Mouse (Mus musculus) MEL (cell line): Measurements from ENCODE around the gene Fbxw2. TPM values are rescaled to one million over a fixed set of nuclear protein-coding genes. Genes with fewer than 3 reads are reported as not detected.
"Not testable (repeated sequence)": the region's sequence is repeated elsewhere in the genome, so short reads cannot be mapped to it uniquely, and the experiment has no call there.

Experiments used
- DNase-seq: peaks from one replicate; pipeline ENCODE4 v3.0.0; 2011; ENCODE audit warnings: low read depth, low spot score
- H3K27ac ChIP-seq: 2 replicates; pipeline ENCODE4 v1.5.1; 2012; ENCODE audit warnings: low read depth, mild to moderate bottlenecking, control low read depth, low read length, moderate library complexity; ENCODE audit not compliant: control insufficient read depth
- H3K27me3 ChIP-seq, 2 experiments: fragments of 150-350 bp in 1 of 2; sonication (generic) in 1 of 2; 2 replicates each; pipeline ENCODE4 v1.6.1; 2012; ENCODE audit warnings: low read length in 2 of 2, mild to moderate bottlenecking in 2 of 2, improper control_type of control experiment in 1 of 2, moderate library complexity in 1 of 2; ENCODE audit not compliant: insufficient read depth in 2 of 2, control insufficient read depth in 1 of 2
- H3K36me3 ChIP-seq, 2 experiments: 2 replicates each; pipeline ENCODE4 v1.6.1; 2012 to 2014; ENCODE audit warnings: low read length in 2 of 2, improper control_type of control experiment in 1 of 2, inconsistent platforms in 1 of 2, mild to moderate bottlenecking in 1 of 2; ENCODE audit not compliant: insufficient read depth in 2 of 2, control insufficient read depth in 1 of 2
- H3K4me1 ChIP-seq, 2 experiments: fragments of 150-350 bp in 1 of 2; sonication (generic) in 1 of 2; 2 replicates each; pipeline ENCODE4 v1.6.1; 2012; ENCODE audit warnings: low read length in 2 of 2, improper control_type of control experiment in 1 of 2, mild to moderate bottlenecking in 1 of 2; ENCODE audit not compliant: insufficient read depth in 2 of 2, control insufficient read depth in 1 of 2
- H3K4me3 ChIP-seq, 2 experiments: fragments of 150-350 bp in 1 of 2; sonication (generic) in 1 of 2; 2 replicates each; pipeline ENCODE4 v1.5.1; 2012; ENCODE audit warnings: low read depth in 2 of 2, low read length in 2 of 2, mild to moderate bottlenecking in 2 of 2, moderate library complexity in 2 of 2, control low read depth in 1 of 2, improper control_type of control experiment in 1 of 2; ENCODE audit not compliant: control insufficient read depth in 1 of 2, insufficient read depth in 1 of 2
- H3K79me2 ChIP-seq: 2 replicates; pipeline ENCODE4 v1.6.1; 2012; ENCODE audit warnings: mild to moderate bottlenecking, low read length, moderate library complexity; ENCODE audit not compliant: control insufficient read depth, poor library complexity, insufficient read depth
- H3K9ac ChIP-seq: 2 replicates; pipeline ENCODE4 v1.6.1; 2012; ENCODE audit warnings: low read depth, mild to moderate bottlenecking, control low read depth, low read length, moderate library complexity; ENCODE audit not compliant: control insufficient read depth, poor library complexity, severe bottlenecking
- H3K9me3 ChIP-seq: fragments of 150-350 bp; sonication (generic); replicated peaks from 2 replicates; pipeline ENCODE4 v1.6.1; 2012; ENCODE audit warnings: mild to moderate bottlenecking, low read length, improper control_type of control experiment, moderate library complexity; ENCODE audit not compliant: insufficient read depth
- BHLHE40 ChIP-seq: IDR thresholded peaks from 2 replicates; pipeline ENCODE4 v1.6.1; 2012; ENCODE audit warnings: low read depth, mild to moderate bottlenecking, inconsistent platforms, low read length, improper control_type of control experiment, borderline replicate concordance
- CHD2 ChIP-seq: IDR thresholded peaks from 2 replicates; pipeline ENCODE4 v1.6.1; 2011; ENCODE audit warnings: low read length, improper control_type of control experiment
- EP300 ChIP-seq, 2 experiments: IDR thresholded peaks; 2 replicates each; pipeline ENCODE4 v1.6.1; 2011; ENCODE audit warnings: improper control_type of control experiment in 2 of 2, low read length in 2 of 2, low read depth in 1 of 2, mild to moderate bottlenecking in 1 of 2
- ETS1 ChIP-seq: IDR thresholded peaks from 2 replicates; pipeline ENCODE4 v1.6.1; 2012; ENCODE audit warnings: low read depth, mild to moderate bottlenecking, inconsistent platforms, low read length, improper control_type of control experiment, moderate library complexity
- GABPA ChIP-seq: IDR thresholded peaks from 2 replicates; pipeline ENCODE4 v1.6.1; 2012; ENCODE audit warnings: low read depth, mild to moderate bottlenecking, inconsistent platforms, low read length, improper control_type of control experiment, moderate library complexity
- GATA1 ChIP-seq: IDR thresholded peaks from 2 replicates; pipeline ENCODE4 v1.6.1; 2011; ENCODE audit warnings: low read depth, low read length, improper control_type of control experiment
- HCFC1 ChIP-seq: IDR thresholded peaks from 2 replicates; pipeline ENCODE4 v1.6.1; 2012; ENCODE audit warnings: low read depth, mild to moderate bottlenecking, inconsistent platforms, low read length, improper control_type of control experiment, moderate library complexity
- MAX ChIP-seq: IDR thresholded peaks from 2 replicates; pipeline ENCODE4 v1.6.1; 2011; ENCODE audit warnings: low read length, improper control_type of control experiment
- MEF2A ChIP-seq: IDR thresholded peaks from 2 replicates; pipeline ENCODE4 v1.6.1; 2014; ENCODE audit warnings: low read depth, mild to moderate bottlenecking, inconsistent platforms, low read length, improper control_type of control experiment; ENCODE audit not compliant: poor library complexity, insufficient replicate concordance, severe bottlenecking; ENCODE audit errors: extremely low read depth
- MYC ChIP-seq: IDR thresholded peaks from 2 replicates; pipeline ENCODE4 v1.6.1; 2011; ENCODE audit warnings: low read depth, mild to moderate bottlenecking, low read length, improper control_type of control experiment, moderate library complexity
- POLR2A ChIP-seq, 2 experiments: IDR thresholded peaks; 2 replicates each; pipeline ENCODE4 v1.6.1; 2011 to 2012; ENCODE audit warnings: low read length in 2 of 2, mild to moderate bottlenecking in 2 of 2, control low read depth in 1 of 2, improper control_type of control experiment in 1 of 2, low read depth in 1 of 2, moderate library complexity in 1 of 2; ENCODE audit not compliant: control insufficient read depth in 1 of 2, insufficient read depth in 1 of 2, poor library complexity in 1 of 2
- SIN3A ChIP-seq: IDR thresholded peaks from 2 replicates; pipeline ENCODE4 v1.6.1; 2012; ENCODE audit warnings: low read length, improper control_type of control experiment, inconsistent platforms
- TAL1 ChIP-seq: IDR thresholded peaks from 2 replicates; pipeline ENCODE4 v1.6.1; 2012; ENCODE audit warnings: mild to moderate bottlenecking, inconsistent platforms, low read length, moderate library complexity, mixed read lengths
- TBP ChIP-seq: IDR thresholded peaks from 2 replicates; pipeline ENCODE4 v1.8.0; 2011; ENCODE audit warnings: low read depth, low read length, improper control_type of control experiment
- TCF12 ChIP-seq: IDR thresholded peaks from 2 replicates; pipeline ENCODE4 v1.6.1; 2014; ENCODE audit warnings: low read depth, mild to moderate bottlenecking, inconsistent platforms, low read length, improper control_type of control experiment, moderate library complexity
- UBTF ChIP-seq: IDR thresholded peaks from 2 replicates; pipeline ENCODE4 v1.6.1; 2012; ENCODE audit warnings: low read depth, mild to moderate bottlenecking, inconsistent platforms, low read length, improper control_type of control experiment, moderate library complexity, borderline replicate concordance; ENCODE audit not compliant: insufficient read depth
- USF2 ChIP-seq, 2 experiments: IDR thresholded peaks; 2 replicates each; pipeline ENCODE4 v1.6.1; 2011 to 2012; ENCODE audit warnings: improper control_type of control experiment in 2 of 2, low read length in 2 of 2, borderline replicate concordance in 1 of 2, inconsistent platforms in 1 of 2, low read depth in 1 of 2, mild to moderate bottlenecking in 1 of 2; ENCODE audit not compliant: insufficient read depth in 1 of 2
- ZMIZ1 ChIP-seq: IDR thresholded peaks from 2 replicates; pipeline ENCODE4 v1.6.1; 2012; ENCODE audit warnings: low read depth, mild to moderate bottlenecking, inconsistent platforms, low read length, improper control_type of control experiment, moderate library complexity
- ZNF384 ChIP-seq: IDR thresholded peaks from 2 replicates; pipeline ENCODE4 v1.6.1; 2012; ENCODE audit warnings: low read depth, mild to moderate bottlenecking, inconsistent platforms, low read length, improper control_type of control experiment
- polyA plus RNA-seq, 2 experiments: library from polyadenylated mRNA; stranded (reverse) in 1 of 2; unstranded in 1 of 2; fragments of >175 nt in 1 of 2; fragments of >200 nt in 1 of 2; gene quantifications; 2 replicates each; pipeline versions ENCODE4 v1.2.1 to v1.2.4; 2012; ENCODE audit warnings: low replicate concordance in 2 of 2, low read depth in 1 of 2; ENCODE audit not compliant: insufficient read length in 2 of 2, insufficient read depth in 1 of 2, missing spikeins in 1 of 2
- total RNA-seq: library from RNA; depleted of rRNA; stranded (reverse); fragments of 300-350 nt; gene quantifications from 2 replicates; pipeline ENCODE4 v1.2.3, GENCODE M21; 2012

The Fbxw2 gene
- total and polyA plus RNA-seq, 3 experiments, result 43.7 to 101 (median 49.7) TPM

- no peak for TF ChIP-seq HCFC1
- 0 out of 2 replicates have a peak, but pooled peaks have one; percentile 30 for TF ChIP-seq ZMIZ1
- TF ChIP-seq TBP, result peak; percentile 95
- TF ChIP-seq GABPA, result no peak
- peak; percentile 31; the same call in 1 of the 2 replicates for TF ChIP-seq SIN3A
- TF ChIP-seq TAL1, result no peak
- TF ChIP-seq BHLHE40, result no peak
- TF ChIP-seq MYC, result no peak
- no peak for TF ChIP-seq TCF12
- TF ChIP-seq MEF2A, result no peak
- TF ChIP-seq USF2 (IDR thresholded peaks at IDR 0.05; ENCODE audit: borderline replicate concordance in 1 of 2, insufficient read depth in 1 of 2, low read depth in 1 of 2, low read length in 2 of 2), result no peak
- TF ChIP-seq UBTF, result no peak
- TF ChIP-seq ZNF384, result no peak
- no peak for TF ChIP-seq CHD2
- peak in 1 of 2 experiments; percentile 76; a peak in 2 of 4 replicates for TF ChIP-seq POLR2A (IDR thresholded peaks at IDR 0.05; ENCODE audit: control insufficient read depth in 1 of 2, insufficient read depth in 1 of 2, low read depth in 1 of 2, low read length in 2 of 2, poor library complexity in 1 of 2)
- no peak for TF ChIP-seq EP300 (IDR thresholded peaks at IDR 0.05; ENCODE audit: low read depth in 1 of 2, low read length in 2 of 2)
- no peak for TF ChIP-seq MAX
These were observed 7.5 kb upstream of the Fbxw2 start (continued) for GRCm38 (mm10) chr2:34833624-34834023.

GRCm38 (mm10) chr2:34832766-34833457, 6.8 kb upstream of the Fbxw2 start, which contains the start of gene Gm34653:
TSS of gene Gm34653 (plus strand) at chr2:34833007.
- H3K9me3 ChIP-seq, H3K27me3 ChIP-seq, H3K4me1 ChIP-seq, H3K36me3 ChIP-seq, H3K79me2 ChIP-seq: not testable (repeated sequence)
- peak within 1 kb of the TSS; percentile 89 for H3K27ac ChIP-seq
- peak within 1 kb of the TSS; percentile 86 for H3K9ac ChIP-seq
- TF ChIP-seq ETS1 (0 out of 2 replicates have a peak, but pooled peaks have one; percentile 24), GATA1 (peak; percentile 28; the same call in 1 of the 2 replicates)
- DNase-seq, result peak; percentile 69
- H3K4me3 ChIP-seq, result peak within 1 kb of the TSS; percentile 87 to 96

GRCm38 (mm10) chr2:34830066-34830465, 4.0 kb upstream of the Fbxw2 start:
- not testable (repeated sequence) for H3K27me3 ChIP-seq, H3K4me3 ChIP-seq, H3K4me1 ChIP-seq, DNase-seq, H3K9me3 ChIP-seq, H3K27ac ChIP-seq, H3K36me3 ChIP-seq, H3K9ac ChIP-seq
- peaks cover 16% of the 10 kb centered on the region for H3K79me2 ChIP-seq
